Comparison of ENCODE assay signal across 12 mouse cellular contexts in genomic region chr3:56187131-56187779, GRCm38 (mm10).
"Had no signal": no experiment of that assay in that cellular context is flagged by ENCODE, and none has a peak within 500 bp of the region (broad histone marks: within the 10 kb centered on the region; RNA-seq: fewer than 3 reads in every experiment).

No protein-coding gene starts in this region.

- H3K27ac ChIP-seq: limb, embryonic 13.5 days; liver, embryonic 14.5 days; midbrain, embryonic 10.5 days; neural tube, embryonic 15.5 days had no signal

- H3K9ac ChIP-seq: limb, embryonic 13.5 days; liver, embryonic 14.5 days; neural tube, embryonic 15.5 days had no signal

- H3K36me3 ChIP-seq: limb, embryonic 13.5 days; midbrain, embryonic 10.5 days; neural tube, embryonic 15.5 days had no signal

- H3K9me3 ChIP-seq: limb, embryonic 13.5 days; midbrain, embryonic 10.5 days; neural tube, embryonic 15.5 days had no signal

- H3K4me2 ChIP-seq: limb, embryonic 13.5 days; neural tube, embryonic 15.5 days had no signal

- H3K27me3 ChIP-seq: neural tube, embryonic 15.5 days had no signal

- H3K4me3 ChIP-seq: limb, embryonic 13.5 days; midbrain, embryonic 10.5 days; myocyte; neural tube, embryonic 15.5 days had no signal

- DNase-seq: kidney, adult 8-10 months; kidney, postnatal 10 days; left cerebral cortex, postnatal 4 days; midbrain, embryonic 14.5 days; right cerebral cortex, adult 18-20 months; right cerebral cortex, postnatal 25 days; thymus, postnatal 36 days had no signal
